Mouse (Mus musculus) heart, embryonic 10.5 days (tissue): ENCODE measurements around the gene BC052040. TPM values are rescaled to one million over a fixed set of nuclear protein-coding genes. Genes with fewer than 3 reads are reported as not detected.

Source experiments
- DNase-seq: peaks from one replicate; pipeline ENCODE4 v3.0.0-alpha.2; 2017; ENCODE audit warnings: low spot score
- H3K27ac ChIP-seq: fragments of 300-500 bp; sonication (generic); 2 replicates; pipeline ENCODE4 v1.5.1; 2016; ENCODE audit warnings: mild to moderate bottlenecking
- H3K27me3 ChIP-seq: fragments of 300-500 bp; sonication (generic); 2 replicates; pipeline ENCODE4 v1.6.1; 2016; ENCODE audit warnings: mild to moderate bottlenecking; ENCODE audit not compliant: poor library complexity, insufficient read depth, severe bottlenecking
- H3K36me3 ChIP-seq: fragments of 300-500 bp; sonication (generic); 2 replicates; pipeline ENCODE4 v1.6.1; 2016; ENCODE audit warnings: mild to moderate bottlenecking, moderate library complexity
- H3K4me1 ChIP-seq: fragments of 300-500 bp; sonication (generic); 2 replicates; pipeline ENCODE4 v1.6.1; 2016; ENCODE audit warnings: mild to moderate bottlenecking
- H3K4me3 ChIP-seq: fragments of 300-500 bp; sonication (generic); 2 replicates; pipeline ENCODE4 v1.5.1; 2016; ENCODE audit warnings: mild to moderate bottlenecking, moderate library complexity
- H3K9me3 ChIP-seq: fragments of 300-500 bp; sonication (generic); 2 replicates; pipeline ENCODE4 v1.6.1; 2016; ENCODE audit warnings: mild to moderate bottlenecking, moderate library complexity
- WGBS: fragments of 180-500 bp; shearing (Covaris S2); methylation state at CpG from one replicate; pipeline ENCODE4 v1.1.7; 2016; 5-methylcytosine and 5-hydroxymethylcytosine counted together
- polyA plus RNA-seq: library from polyadenylated mRNA; unstranded; fragments of >200 nt; fragmentation: Nextera tagmentation; extraction: Ambion mirVana; gene quantifications from 2 replicates; pipeline ENCODE4 v1.2.1, GENCODE M21; 2016

The BC052040 gene
- polyA plus RNA-seq, 1 experiment from 2014 or later: 22.4 TPM

GRCm38 (mm10) chr2:115764595-115765305 lies 183.2 kb downstream of the BC052040 start:
- WGBS: 81% methylated on average over 8 of the region's 8 CpGs
- no peak overlapping the region for H3K27ac ChIP-seq

GRCm38 (mm10) chr2:115769597-115770305 lies 188.2 kb downstream of the BC052040 start:
- WGBS: 88% methylated on average over 10 of the region's 10 CpGs
- peaks cover 11% of the 10 kb centered on the region; the same call in 1 of the 2 replicates for H3K4me1 ChIP-seq

More at GRCm38 (mm10) chr2:115764595-115765305, 183.2 kb downstream of the BC052040 start:
- no peaks in the 10 kb centered on the region for H3K9me3 ChIP-seq
- no peaks in the 10 kb centered on the region for H3K27me3 ChIP-seq
- H3K36me3 ChIP-seq: no peaks in the 10 kb centered on the region
- no peak overlapping the region for H3K4me3 ChIP-seq
- no peaks in the 10 kb centered on the region for H3K4me1 ChIP-seq
- DNase-seq: no peak

GRCm38 (mm10) chr2:115772709-115773108 lies 191.2 kb downstream of the BC052040 start:
- DNase-seq: no peak
- no peaks in the 10 kb centered on the region for H3K9me3 ChIP-seq
- no peak overlapping the region for H3K4me3 ChIP-seq
- WGBS: 88% methylated on average over 1 of the region's 1 CpGs
- no peaks in the 10 kb centered on the region for H3K27me3 ChIP-seq
- no peaks in the 10 kb centered on the region for H3K36me3 ChIP-seq
- peaks cover 33% of the 10 kb centered on the region for H3K4me1 ChIP-seq
- H3K27ac ChIP-seq: no peak overlapping the region

More at GRCm38 (mm10) chr2:115769597-115770305, 188.2 kb downstream of the BC052040 start:
- H3K27ac ChIP-seq: no peak overlapping the region
- no peak overlapping the region for H3K4me3 ChIP-seq
- no peaks in the 10 kb centered on the region for H3K36me3 ChIP-seq
- H3K9me3 ChIP-seq: no peaks in the 10 kb centered on the region
- no peak for DNase-seq
- no peaks in the 10 kb centered on the region for H3K27me3 ChIP-seq

GRCm38 (mm10) chr2:115774153-115774908 lies 192.8 kb downstream of the BC052040 start:
- Histone ChIP-seq H3K27me3 (no peaks in the 10 kb centered on the region), H3K9me3 (no peaks in the 10 kb centered on the region), H3K4me3 (no peak overlapping the region), H3K4me1 (peaks cover 34% of the 10 kb centered on the region), H3K27ac (no peak overlapping the region), H3K36me3 (no peaks in the 10 kb centered on the region)
- no peak for DNase-seq
- WGBS: 79% methylated on average over 5 of the region's 5 CpGs

- no peaks in the 10 kb centered on the region for H3K9me3 ChIP-seq
- no peaks in the 10 kb centered on the region for H3K27me3 ChIP-seq
- no peaks in the 10 kb centered on the region for H3K36me3 ChIP-seq
- H3K4me1 ChIP-seq: peaks cover 34% of the 10 kb centered on the region
- DNase-seq: no peak
- WGBS: 66% methylated on average over 8 of the region's 8 CpGs
- H3K4me3 ChIP-seq: no peak overlapping the region
- peak overlapping the region; percentile 72; the same call in 1 of the 2 replicates for H3K27ac ChIP-seq
These were observed 194.1 kb downstream of the BC052040 start for GRCm38 (mm10) chr2:115775488-115776217.

- DNase-seq: peak; percentile 77
- 44% methylated on average over 17 of the region's 17 CpGs for WGBS
- Histone ChIP-seq H3K27me3 (no peaks in the 10 kb centered on the region), H3K27ac (peak overlapping the region; percentile 72), H3K9me3 (no peaks in the 10 kb centered on the region), H3K4me3 (no peak overlapping the region), H3K4me1 (peaks cover 25% of the 10 kb centered on the region), H3K36me3 (no peaks in the 10 kb centered on the region)
These were observed 195.7 kb downstream of the BC052040 start for GRCm38 (mm10) chr2:115776924-115777860.

- no peaks in the 10 kb centered on the region for H3K9me3 ChIP-seq
- H3K36me3 ChIP-seq: no peaks in the 10 kb centered on the region
- H3K27ac ChIP-seq: no peak overlapping the region
- DNase-seq: no peak
- H3K27me3 ChIP-seq: no peaks in the 10 kb centered on the region
- 63% methylated on average over 5 of the region's 5 CpGs for WGBS
- no peak overlapping the region for H3K4me3 ChIP-seq
- H3K4me1 ChIP-seq: peaks cover 26% of the 10 kb centered on the region
These were observed 199.1 kb downstream of the BC052040 start for GRCm38 (mm10) chr2:115780546-115781011.

DNA sequence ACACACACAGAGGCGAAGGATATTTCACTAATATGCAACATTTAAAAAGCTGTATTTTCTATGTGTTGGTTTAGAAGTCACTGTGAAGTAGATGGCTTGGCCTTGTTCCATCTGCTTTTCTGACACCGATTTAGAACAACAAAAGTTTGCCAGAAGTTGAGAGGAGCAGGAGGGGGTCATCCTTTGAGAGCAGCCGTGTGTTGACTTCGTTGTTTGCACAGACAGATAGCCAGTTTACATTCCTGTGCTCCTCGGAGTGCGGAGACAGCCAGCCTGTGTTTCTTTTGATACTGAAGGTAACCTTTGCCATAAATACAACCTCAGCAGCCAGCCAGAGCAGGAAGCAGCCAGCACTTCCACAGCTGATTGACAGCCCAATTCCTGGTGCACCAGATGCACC lies 204.2 kb downstream of the BC052040 start:
- no peaks in the 10 kb centered on the region for H3K36me3 ChIP-seq
- no peak overlapping the region for H3K4me3 ChIP-seq
- H3K4me1 ChIP-seq: peaks cover 15% of the 10 kb centered on the region
- no peak for DNase-seq
- H3K9me3 ChIP-seq: no peaks in the 10 kb centered on the region
- 18% methylated on average over 6 of the region's 6 CpGs for WGBS
- no peaks in the 10 kb centered on the region for H3K27me3 ChIP-seq
- H3K27ac ChIP-seq: 0 out of 2 replicates have a peak overlapping the region, but pooled peaks have one; percentile 22

GRCm38 (mm10) chr2:115798839-115799238 lies 217.3 kb downstream of the BC052040 start:
- DNase-seq: no peak
- Histone ChIP-seq H3K4me1 (no peaks in the 10 kb centered on the region), H3K4me3 (no peak overlapping the region), H3K27me3 (no peaks in the 10 kb centered on the region; the same call in 1 of the 2 replicates), H3K36me3 (no peaks in the 10 kb centered on the region), H3K9me3 (no peaks in the 10 kb centered on the region), H3K27ac (no peak overlapping the region)
- 82% methylated on average over 6 of the region's 6 CpGs for WGBS

DNA sequence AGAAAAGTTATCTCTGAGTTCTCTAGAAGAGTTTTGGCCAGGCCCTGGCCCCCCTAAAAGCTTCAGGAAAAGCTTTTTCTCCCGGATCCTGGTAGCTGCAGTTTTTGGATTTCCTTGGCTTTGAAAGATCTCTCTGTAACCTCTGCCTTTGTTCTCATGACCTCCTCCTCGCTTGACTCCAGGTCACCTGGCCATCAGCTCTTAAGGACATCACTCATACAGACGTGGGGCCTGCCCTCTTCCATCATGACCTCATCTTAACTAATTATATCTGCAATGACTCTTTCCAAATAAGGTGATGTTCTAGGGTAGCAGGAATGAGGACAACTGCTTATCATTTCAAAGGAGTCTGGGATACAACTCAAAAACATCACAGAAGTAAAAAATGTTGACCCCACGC lies 226.9 kb downstream of the BC052040 start:
- Histone ChIP-seq H3K36me3 (no peaks in the 10 kb centered on the region), H3K27ac (peak overlapping the region; percentile 36; the same call in 1 of the 2 replicates), H3K4me3 (no peak overlapping the region), H3K27me3 (no peaks in the 10 kb centered on the region), H3K9me3 (no peaks in the 10 kb centered on the region), H3K4me1 (peaks cover 9% of the 10 kb centered on the region; the same call in 1 of the 2 replicates)
- 51% methylated on average over 4 of the region's 4 CpGs for WGBS
- no peak for DNase-seq

DNA sequence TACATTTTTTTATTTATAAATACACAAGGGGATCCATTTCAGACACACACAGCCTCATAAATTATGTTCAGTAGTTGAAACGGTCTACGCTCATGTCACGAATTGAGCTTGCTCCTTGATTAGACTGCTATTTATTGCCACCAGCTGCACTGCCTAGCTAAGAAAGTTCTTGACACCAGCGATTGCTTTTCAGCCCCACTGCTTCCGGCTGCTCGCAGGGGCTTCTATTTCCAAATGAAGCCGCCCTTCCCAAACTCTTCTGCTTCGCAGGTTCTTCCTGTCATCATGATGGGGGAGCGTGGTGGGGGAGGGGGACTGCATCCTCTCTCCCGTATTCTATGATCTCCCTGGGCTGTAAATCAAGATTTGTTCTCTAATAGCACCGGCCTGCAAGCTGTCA lies 231.8 kb downstream of the BC052040 start:
- 28% methylated on average over 11 of the region's 11 CpGs for WGBS

More for the DNA sequence above, 231.8 kb downstream of the BC052040 start:
- Histone ChIP-seq H3K27ac (no peak overlapping the region; the same call in 1 of the 2 replicates), H3K4me3 (no peak overlapping the region), H3K4me1 (peaks cover 12% of the 10 kb centered on the region; the same call in 1 of the 2 replicates), H3K27me3 (no peaks in the 10 kb centered on the region), H3K36me3 (no peaks in the 10 kb centered on the region), H3K9me3 (no peaks in the 10 kb centered on the region)
- no peak for DNase-seq
